Mouse (Mus musculus): Measurements from ENCODE around the gene Dnm2.

- TF ChIP-seq CTCF (IDR thresholded peaks at IDR 0.05; ENCODE audit: low read depth) (no peak), EP300 (optimal IDR thresholded peaks at IDR 0.05) (no peak)
These were observed 115.5 kb downstream of the Dnm2 start for GRCm38 (mm10) chr9:21539981-21540753.

All from stomach, postnatal 0 days (tissue).